Mouse (Mus musculus) CH12.LX (cell line): ENCODE results near the gene Abcd3. TPM values are rescaled to one million over a fixed set of nuclear protein-coding genes. Genes with fewer than 3 reads are reported as not detected.

Experiments used
- DNase-seq: peaks from one replicate; pipeline ENCODE4 v3.0.0-alpha.2; 2013; ENCODE audit errors: extremely low read depth
- H3K27ac ChIP-seq: 2 replicates; pipeline ENCODE4 v1.5.1; 2012; ENCODE audit warnings: low read depth, mild to moderate bottlenecking, control low read depth, moderate library complexity; ENCODE audit not compliant: insufficient read depth
- H3K27me3 ChIP-seq: replicated peaks from 2 replicates; pipeline ENCODE3; 2012; ENCODE audit warnings: inconsistent platforms
- H3K36me3 ChIP-seq, 2 experiments: replicated peaks in 1 of 2; 2 replicates each; pipeline versions ENCODE3 to v1.6.1; 2012; ENCODE audit warnings: inconsistent platforms in 1 of 2, low read length in 1 of 2, mild to moderate bottlenecking in 1 of 2, mixed read lengths in 1 of 2, moderate library complexity in 1 of 2; ENCODE audit not compliant: control insufficient read depth in 1 of 2, insufficient read depth in 1 of 2
- H3K4me1 ChIP-seq, 2 experiments: 2 replicates each; pipeline ENCODE4 v1.6.1; 2012; ENCODE audit warnings: inconsistent platforms in 1 of 2, moderate library complexity in 1 of 2; ENCODE audit not compliant: insufficient read depth in 2 of 2, control insufficient read depth in 1 of 2
- H3K4me2 ChIP-seq: 2 replicates; pipeline ENCODE4 v1.6.1; 2012; ENCODE audit warnings: low read depth, mild to moderate bottlenecking, control low read depth; ENCODE audit not compliant: poor library complexity, insufficient read depth, severe bottlenecking
- H3K4me3 ChIP-seq, 3 experiments: fragments of 150-350 bp in 1 of 3; sonication (generic) in 1 of 3; replicated peaks in 1 of 3; 2 replicates each; pipeline versions ENCODE3 to v1.5.1; 2011 to 2012; ENCODE audit warnings: low read depth in 2 of 3, low read length in 2 of 3, mild to moderate bottlenecking in 2 of 3, moderate library complexity in 2 of 3, control low read depth in 1 of 3, improper control_type of control experiment in 1 of 3, inconsistent platforms in 1 of 3, mixed read lengths in 1 of 3; ENCODE audit not compliant: poor library complexity in 1 of 3
- H3K79me2 ChIP-seq: replicated peaks from 2 replicates; pipeline ENCODE4 v1.6.1; 2012; ENCODE audit warnings: mild to moderate bottlenecking, moderate library complexity; ENCODE audit not compliant: control insufficient read depth, poor library complexity, insufficient read depth, severe bottlenecking; ENCODE audit errors: extremely low read depth
- H3K9ac ChIP-seq: 2 replicates; pipeline ENCODE4 v1.6.1; 2012; ENCODE audit warnings: low read depth, mild to moderate bottlenecking, control low read depth, moderate library complexity; ENCODE audit not compliant: insufficient read depth
- H3K9me3 ChIP-seq: replicated peaks from 2 replicates; pipeline ENCODE3; 2012; ENCODE audit warnings: low read length, inconsistent platforms, mixed read lengths
- BHLHE40 ChIP-seq: IDR thresholded peaks from 2 replicates; pipeline ENCODE4 v1.6.1; 2011; ENCODE audit warnings: mild to moderate bottlenecking, low read depth, low read length, improper control_type of control experiment
- CHD1 ChIP-seq: IDR thresholded peaks from 2 replicates; pipeline ENCODE4 v1.6.1; 2012; ENCODE audit warnings: low read depth, low read length, improper control_type of control experiment, inconsistent platforms
- ELF1 ChIP-seq: IDR thresholded peaks from 2 replicates; pipeline ENCODE4 v1.6.1; 2014; ENCODE audit warnings: low read depth, mild to moderate bottlenecking, inconsistent platforms, low read length, improper control_type of control experiment
- EP300 ChIP-seq: IDR thresholded peaks from 2 replicates; pipeline ENCODE4 v1.6.1; 2011; ENCODE audit warnings: low read length, improper control_type of control experiment
- GABPA ChIP-seq: IDR thresholded peaks from 2 replicates; pipeline ENCODE4 v1.6.1; 2012; ENCODE audit warnings: low read depth, low read length, improper control_type of control experiment, inconsistent platforms; ENCODE audit not compliant: insufficient replicate concordance
- HCFC1 ChIP-seq: IDR thresholded peaks from 2 replicates; pipeline ENCODE4 v1.6.1; 2012; ENCODE audit warnings: low read depth, mild to moderate bottlenecking, inconsistent platforms, low read length, improper control_type of control experiment
- IRF4 ChIP-seq: IDR thresholded peaks from 2 replicates; pipeline ENCODE4 v1.6.1; 2014; ENCODE audit warnings: low read depth, mild to moderate bottlenecking, inconsistent platforms, low read length, improper control_type of control experiment
- JUN ChIP-seq: IDR thresholded peaks from 2 replicates; pipeline ENCODE4 v1.6.1; 2011; ENCODE audit warnings: low read depth, mild to moderate bottlenecking, low read length, improper control_type of control experiment, moderate library complexity; ENCODE audit not compliant: insufficient read depth
- JUND ChIP-seq: conservative IDR thresholded peaks from 2 replicates; pipeline ENCODE4 v1.6.1; 2011; ENCODE audit warnings: low read depth, low read length, improper control_type of control experiment
- MAFK ChIP-seq: IDR thresholded peaks from 2 replicates; pipeline ENCODE4 v1.6.1; 2011; ENCODE audit warnings: low read length, improper control_type of control experiment; ENCODE audit not compliant: insufficient replicate concordance
- MAX ChIP-seq: IDR thresholded peaks from 2 replicates; pipeline ENCODE4 v1.6.1; 2011; ENCODE audit warnings: low read length, improper control_type of control experiment
- MAZ ChIP-seq: IDR thresholded peaks from 2 replicates; pipeline ENCODE4 v1.6.1; 2012; ENCODE audit warnings: low read depth, mild to moderate bottlenecking, inconsistent platforms, low read length, improper control_type of control experiment, moderate library complexity
- MEF2A ChIP-seq: IDR thresholded peaks from 2 replicates; pipeline ENCODE4 v1.6.1; 2014; ENCODE audit warnings: low read depth, mild to moderate bottlenecking, inconsistent platforms, low read length, improper control_type of control experiment, borderline replicate concordance
- MXI1 ChIP-seq: IDR thresholded peaks from 2 replicates; pipeline ENCODE4 v1.6.1; 2011; ENCODE audit warnings: mild to moderate bottlenecking, low read depth, low read length, improper control_type of control experiment
- MYC ChIP-seq: IDR thresholded peaks from 2 replicates; pipeline ENCODE4 v1.6.1; 2011; ENCODE audit warnings: low read depth, mild to moderate bottlenecking, improper control_type of control experiment, low read length
- NRF1 ChIP-seq: IDR thresholded peaks from 2 replicates; pipeline ENCODE4 v1.6.1; 2014; ENCODE audit warnings: low read depth, mild to moderate bottlenecking, inconsistent platforms, low read length, improper control_type of control experiment, moderate library complexity
- PAX5 ChIP-seq: IDR thresholded peaks from 2 replicates; pipeline ENCODE4 v1.6.1; 2012; ENCODE audit warnings: low read length, inconsistent platforms, mixed read lengths
- POLR2AphosphoS2 ChIP-seq: IDR thresholded peaks from 2 replicates; pipeline ENCODE4 v1.6.1; 2011; ENCODE audit warnings: low read depth, low read length, improper control_type of control experiment
- RAD21 ChIP-seq: IDR thresholded peaks from 2 replicates; pipeline ENCODE4 v1.6.1; 2011; ENCODE audit warnings: low read depth, mild to moderate bottlenecking, low read length, improper control_type of control experiment, moderate library complexity
- RCOR1 ChIP-seq: conservative IDR thresholded peaks from 2 replicates; pipeline ENCODE4 v1.6.1; 2012; ENCODE audit warnings: low read depth, mild to moderate bottlenecking, inconsistent platforms, low read length, improper control_type of control experiment
- SIN3A ChIP-seq: IDR thresholded peaks from 2 replicates; pipeline ENCODE4 v1.6.1; 2012; ENCODE audit warnings: low read length, improper control_type of control experiment, inconsistent platforms
- TBP ChIP-seq: conservative IDR thresholded peaks from 2 replicates; pipeline ENCODE4 v1.6.1; 2011; ENCODE audit warnings: low read depth, low read length, improper control_type of control experiment
- TCF12 ChIP-seq: IDR thresholded peaks from 2 replicates; pipeline ENCODE4 v1.6.1; 2014; ENCODE audit warnings: low read depth, mild to moderate bottlenecking, inconsistent platforms, low read length, improper control_type of control experiment
- USF1 ChIP-seq: IDR thresholded peaks from 2 replicates; pipeline ENCODE4 v1.6.1; 2014; ENCODE audit warnings: low read depth, mild to moderate bottlenecking, inconsistent platforms, low read length, improper control_type of control experiment
- USF2 ChIP-seq: conservative IDR thresholded peaks from 2 replicates; pipeline ENCODE4 v1.6.1; 2011; ENCODE audit warnings: low read depth, low read length, improper control_type of control experiment
- ZKSCAN1 ChIP-seq: IDR thresholded peaks from 2 replicates; pipeline ENCODE4 v1.6.1; 2012; ENCODE audit warnings: low read depth, inconsistent platforms, low read length, improper control_type of control experiment, borderline replicate concordance
- ZMIZ1 ChIP-seq: IDR thresholded peaks from 2 replicates; pipeline ENCODE4 v1.6.1; 2012; ENCODE audit warnings: low read depth, mild to moderate bottlenecking, inconsistent platforms, low read length, improper control_type of control experiment
- dilution Hi-C: fragments of 300-500 bp; cut with MboI; formaldehyde crosslinking; loops from 2 replicates; pipeline ENCODE4 v1.14.3; 2020; ENCODE audit warnings: low sequenced_read_pairs; ENCODE audit not compliant: extremely low pct_unique_long_range_greater_than_20kb, extremely low pct_ligation_motif_present
- in situ Hi-C: fragments of 300-500 bp; cut with MboI; formaldehyde crosslinking; loops from 3 replicates; pipeline ENCODE4 v1.14.3; 2019; ENCODE audit warnings: low sequenced_read_pairs, low pct_ligation_motif_present, low pct_unique_long_range_greater_than_20kb, mixed read lengths
- polyA plus RNA-seq: library from polyadenylated mRNA; unstranded; fragments of >175 nt; gene quantifications from 2 replicates; pipeline ENCODE4 v1.2.1, GENCODE M21; 2012; ENCODE audit warnings: low read depth; ENCODE audit not compliant: insufficient read length
- total RNA-seq, 2 experiments: library from RNA; depleted of rRNA; stranded (reverse); fragments of 300-350 nt in 1 of 2; fragments of >200 nt in 1 of 2; gene quantifications; 2 replicates each; pipeline ENCODE4 v1.2.3; 2012 to 2014

The Abcd3 gene
- total and polyA plus RNA-seq, 3 experiments: 53.5 to 65.9 (median 53.8) TPM

GRCm38 (mm10) chr3:121844013-121844412 lies 28.9 kb upstream of the Abcd3 start:
- dilution Hi-C loops: no loop called here
- H3K36me3 ChIP-seq: no peaks in the 10 kb centered on the region
- in situ Hi-C loops: no loop called here
- peak overlapping the region; percentile 69 for H3K4me2 ChIP-seq
- no peak overlapping the region for H3K4me3 ChIP-seq
- peak; percentile 67 for DNase-seq
- peaks cover 16 to 47% of the 10 kb centered on the region in 2 experiments for H3K4me1 ChIP-seq
- peaks cover 13% of the 10 kb centered on the region for H3K9me3 ChIP-seq
- H3K9ac ChIP-seq: peak overlapping the region; percentile 41; the same call in 1 of the 2 replicates
- TF ChIP-seq MEF2A (peak; percentile 22; the same call in 1 of the 2 replicates), JUND (no peak), POLR2AphosphoS2 (no peak), MAZ (no peak), EP300 (peak; percentile 71; the same call in 1 of the 2 replicates), IRF4 (no peak), MXI1 (no peak), ZMIZ1 (no peak), HCFC1 (no peak), NRF1 (no peak), TBP (no peak), JUN (no peak), TCF12 (no peak), USF1 (no peak), RAD21 (no peak), ELF1 (no peak), PAX5 (no peak), ZKSCAN1 (no peak), MYC (peak; percentile 67; the same call in 1 of the 2 replicates), MAFK (no peak)
- no peaks in the 10 kb centered on the region for H3K27me3 ChIP-seq
- no peaks in the 10 kb centered on the region for H3K79me2 ChIP-seq
- H3K27ac ChIP-seq: peak overlapping the region; percentile 95

GRCm38 (mm10) chr3:121843254-121843653 lies 28.2 kb upstream of the Abcd3 start:
- dilution Hi-C loops: no loop called here
- Histone ChIP-seq H3K9me3 (peaks cover 13% of the 10 kb centered on the region), H3K36me3 (no peaks in the 10 kb centered on the region), H3K79me2 (no peaks in the 10 kb centered on the region), H3K27ac (peak overlapping the region; percentile 29; the same call in 1 of the 2 replicates), H3K4me1 (peaks cover 16 to 47% of the 10 kb centered on the region in 2 experiments), H3K4me2 (no peak overlapping the region), H3K4me3 (no peak overlapping the region), H3K9ac (no peak overlapping the region), H3K27me3 (no peaks in the 10 kb centered on the region)
- in situ Hi-C loops: no loop called here
- DNase-seq: no peak
- no peak for TF ChIP-seq EP300
- no peak for TF ChIP-seq NRF1
- no peak for TF ChIP-seq HCFC1
- TF ChIP-seq CHD1: no peak
- no peak for TF ChIP-seq MYC
- no peak for TF ChIP-seq IRF4
- no peak for TF ChIP-seq USF1
- TF ChIP-seq SIN3A: no peak
- TF ChIP-seq USF2: no peak
- TF ChIP-seq RAD21: no peak
- TF ChIP-seq RCOR1: no peak
- no peak for TF ChIP-seq POLR2AphosphoS2
- no peak for TF ChIP-seq MEF2A
- no peak for TF ChIP-seq TCF12
- TF ChIP-seq BHLHE40: no peak
- no peak for TF ChIP-seq MAX
- TF ChIP-seq ZKSCAN1: no peak
- TF ChIP-seq MAZ: no peak
- no peak for TF ChIP-seq GABPA
